Mouse (Mus musculus) erythroblast, embryonic 14.5 days (primary cell): Measurements from ENCODE around the gene Ctnnd2. TPM values are rescaled to one million over a fixed set of nuclear protein-coding genes. Genes with fewer than 3 reads are reported as not detected.

Experiments
- H3K27me3 ChIP-seq: 2 replicates; pipeline ENCODE4 v1.6.1; 2012; ENCODE audit warnings: inconsistent platforms; ENCODE audit not compliant: control insufficient read depth
- H3K36me3 ChIP-seq: 2 replicates; pipeline ENCODE4 v1.6.1; 2012; ENCODE audit warnings: mild to moderate bottlenecking, inconsistent platforms; ENCODE audit not compliant: control insufficient read depth
- H3K4me1 ChIP-seq: 2 replicates; pipeline ENCODE4 v1.6.1; 2012; ENCODE audit warnings: inconsistent platforms; ENCODE audit not compliant: control insufficient read depth
- H3K4me3 ChIP-seq: replicated peaks from 2 replicates; pipeline ENCODE3; 2012; ENCODE audit warnings: moderate library complexity, mild to moderate bottlenecking, inconsistent platforms
- H3K9me3 ChIP-seq: 2 replicates; pipeline ENCODE4 v1.6.1; 2012; ENCODE audit warnings: low read length, inconsistent platforms, mixed read lengths; ENCODE audit not compliant: control insufficient read depth
- GATA1 ChIP-seq: IDR thresholded peaks from 2 replicates; pipeline ENCODE4 v1.6.1; 2012; ENCODE audit warnings: low read length, inconsistent platforms, mixed read lengths
- TAL1 ChIP-seq: IDR thresholded peaks from 3 replicates; pipeline ENCODE4 v1.6.1; 2012; ENCODE audit warnings: low read length, inconsistent platforms, mixed read lengths
- polyA plus RNA-seq: library from polyadenylated mRNA; stranded (reverse); fragments of >175 nt; gene quantifications from 2 replicates; pipeline ENCODE4 v1.2.3, GENCODE M21; 2012

Ctnnd2 gene
- polyA plus RNA-seq, 1 experiment, result not detected

- no peak for TF ChIP-seq GATA1
- no peak for TF ChIP-seq TAL1
- Histone ChIP-seq H3K27me3 (no peaks in the 10 kb centered on the region), H3K4me1 (no peaks in the 10 kb centered on the region)
Observed at GRCm38 (mm10) chr15:30661689-30662422, 489.5 kb downstream of the Ctnnd2 start.

GRCm38 (mm10) chr15:30667819-30668587 lies 495.6 kb downstream of the Ctnnd2 start:
- Histone ChIP-seq H3K4me1 (no peaks in the 10 kb centered on the region), H3K36me3 (no peaks in the 10 kb centered on the region), H3K9me3 (no peaks in the 10 kb centered on the region; the same call in 1 of the 2 replicates), H3K4me3 (no peak overlapping the region), H3K27me3 (no peaks in the 10 kb centered on the region)
- TF ChIP-seq TAL1 (no peak), GATA1 (no peak)

More at GRCm38 (mm10) chr15:30661689-30662422, 489.5 kb downstream of the Ctnnd2 start:
- Histone ChIP-seq H3K4me3 (no peak overlapping the region), H3K9me3 (no peaks in the 10 kb centered on the region), H3K36me3 (no peaks in the 10 kb centered on the region)

- no peaks in the 10 kb centered on the region for H3K36me3 ChIP-seq
- H3K27me3 ChIP-seq, result no peaks in the 10 kb centered on the region
- H3K4me3 ChIP-seq, result no peak overlapping the region
- no peaks in the 10 kb centered on the region for H3K4me1 ChIP-seq
- TF ChIP-seq TAL1, result no peak
- no peak for TF ChIP-seq GATA1
- H3K9me3 ChIP-seq, result no peaks in the 10 kb centered on the region; the same call in 1 of the 2 replicates
Observed at GRCm38 (mm10) chr15:30681939-30682338, 509.5 kb downstream of the Ctnnd2 start.

- H3K4me3 ChIP-seq, result no peak overlapping the region
Observed at GRCm38 (mm10) chr15:30682360-30683119, 510.1 kb downstream of the Ctnnd2 start.

GRCm38 (mm10) chr15:30686206-30687101 lies 514.1 kb downstream of the Ctnnd2 start:
- no peaks in the 10 kb centered on the region for H3K4me1 ChIP-seq
- no peaks in the 10 kb centered on the region for H3K27me3 ChIP-seq
- TF ChIP-seq TAL1 (no peak), GATA1 (no peak)
- H3K36me3 ChIP-seq, result no peaks in the 10 kb centered on the region
- H3K4me3 ChIP-seq, result no peak overlapping the region
- H3K9me3 ChIP-seq, result no peaks in the 10 kb centered on the region; the same call in 1 of the 2 replicates

More at GRCm38 (mm10) chr15:30682360-30683119, 510.1 kb downstream of the Ctnnd2 start:
- no peaks in the 10 kb centered on the region for H3K36me3 ChIP-seq
- no peaks in the 10 kb centered on the region; the same call in 1 of the 2 replicates for H3K9me3 ChIP-seq
- TF ChIP-seq TAL1 (no peak), GATA1 (no peak)
- no peaks in the 10 kb centered on the region for H3K27me3 ChIP-seq
- H3K4me1 ChIP-seq, result no peaks in the 10 kb centered on the region

- TF ChIP-seq GATA1 (no peak), TAL1 (no peak)
- no peaks in the 10 kb centered on the region for H3K27me3 ChIP-seq
- no peaks in the 10 kb centered on the region for H3K36me3 ChIP-seq
- H3K9me3 ChIP-seq, result 0 out of 2 replicates have a peak, but pooled peaks cover 2% of the 10 kb centered on the region
- no peaks in the 10 kb centered on the region for H3K4me1 ChIP-seq
- no peak overlapping the region for H3K4me3 ChIP-seq
Observed at GRCm38 (mm10) chr15:30693754-30694205, 521.4 kb downstream of the Ctnnd2 start.

- H3K36me3 ChIP-seq, result no peaks in the 10 kb centered on the region
- TF ChIP-seq GATA1, result no peak
- no peak for TF ChIP-seq TAL1
- 0 out of 2 replicates have a peak, but pooled peaks cover 2% of the 10 kb centered on the region for H3K9me3 ChIP-seq
- no peaks in the 10 kb centered on the region for H3K27me3 ChIP-seq
- H3K4me3 ChIP-seq, result no peak overlapping the region
- no peaks in the 10 kb centered on the region for H3K4me1 ChIP-seq
Observed at GRCm38 (mm10) chr15:30694286-30694685, 521.9 kb downstream of the Ctnnd2 start.

GRCm38 (mm10) chr15:30695859-30696258 lies 523.5 kb downstream of the Ctnnd2 start:
- TF ChIP-seq TAL1 (no peak), GATA1 (no peak)
- Histone ChIP-seq H3K9me3 (peaks cover 6% of the 10 kb centered on the region), H3K36me3 (no peaks in the 10 kb centered on the region), H3K4me1 (no peaks in the 10 kb centered on the region), H3K27me3 (no peaks in the 10 kb centered on the region), H3K4me3 (no peak overlapping the region)
